In genomic region chr6:58832591-58833018, GRCm38 (mm10) we compare ENCODE assay signal across 8 mouse cellular contexts. TPM values are rescaled to one million over a fixed set of nuclear protein-coding genes. Genes with fewer than 3 reads are reported as not detected.
DNase-seq lines count a peak whose midpoint lies in the region; ATAC-seq and TF ChIP-seq lines count a peak whose summit lies in the region.

No protein-coding gene starts in this region.

- DNase-seq in kidney, adult 9 months, result peak; percentile 56
- DNase-seq in kidney, adult 11 months, result no peak
- DNase-seq in Patski (ENCODE audit: low read depth, low spot score), result no peak
- DNase-seq in large intestine, adult 2 months (ENCODE audit: low read depth, low spot score), result peak; percentile 18
- peak; percentile 47 to 57 for DNase-seq in natural killer cell, adult 2 months (ENCODE audit: low spot score in 2 of 2)
- no peak for DNase-seq in left cerebral cortex, postnatal 4 days
- DNase-seq in adrenal gland, adult 18-20 months (ENCODE audit: low spot score in 2 of 2), result no peak

- POLR2A ChIA-PET in Patski (lab: Charles Lee), result no interaction called here

- intact Hi-C loops in left cerebral cortex, postnatal 4 days (cut with DNase I), result no loop called here

- no peaks in the 10 kb centered on the region for H3K27me3 ChIP-seq in Patski

- 12% methylated on average over 7 of the region's 7 CpGs for WGBS in large intestine, adult 2 months

- CTCF ChIA-PET in Patski (lab: Charles Lee), result interaction anchor here (1.1 to 1.4 kb wide), 3 partner anchors 11 to 17 kb away, joined by 3 to 7 read pairs (median 3); no protein-coding TSS in a partner anchor

- in situ Hi-C loops in Patski (cut with MboI; ENCODE audit: low pct_unique_long_range_greater_than_20kb), result no loop called here

- peak; percentile 51 for ATAC-seq in Patski
- ATAC-seq in granulocyte monocyte progenitor cell, adult 5-6 weeks (replicated peaks; ENCODE audit: poor library complexity, severe bottlenecking), result peak; percentile 43

- peak; percentile 52 for TF ChIP-seq CTCF in Patski (IDR thresholded peaks at IDR 0.05)

RNA-seq across cellular contexts. Expression of gene Herc3, which starts 1.3 kb away (rescaled TPM):
- polyA plus RNA-seq in Patski (2021), result 27.1 TPM
- total RNA-seq in granulocyte monocyte progenitor cell, adult 5-6 weeks (2014; fragmentation: Nextera tagmentation), result 3.2 and 3.6 TPM in 2 replicates
- 5.8 and 7.5 TPM in 2 replicates for total RNA-seq in granulocyte monocyte progenitor cell, adult 5-6 weeks (2017)
- 5.0 and 10.7 TPM in 2 replicates for polyA plus RNA-seq in large intestine, adult 2 months (2012; rRNA removed)
- total RNA-seq in left cerebral cortex, postnatal 4 days (2021), result 100 to 1,000 TPM; 136 to 139 TPM
- total RNA-seq in adrenal gland, adult 18-20 months (2021), result 10 to 100 TPM; 18.2 to 26.8 TPM

Comparison
In these comparisons a context has a peak if more than half of its experiments do, and no peak if none do; other contexts are left out.
1. DNase-seq: peak in kidney, adult 9 months (single experiment), large intestine, adult 2 months (single experiment) and natural killer cell, adult 2 months (2 of 2); none in kidney, adult 11 months (single experiment), Patski (single experiment), left cerebral cortex, postnatal 4 days (single experiment) and adrenal gland, adult 18-20 months (0 of 2).
2. RNA of gene Herc3, which starts 1.3 kb away (total RNA-seq): 136 to 139 TPM in left cerebral cortex, postnatal 4 days; 18.2 to 26.8 TPM in adrenal gland, adult 18-20 months and 3.2 to 7.5 TPM in granulocyte monocyte progenitor cell, adult 5-6 weeks; every median in the first group is over 4 times any median in the second.